Mouse (Mus musculus) CH12.LX (cell line): ENCODE results near the gene Bcar1. TPM values are rescaled to one million over a fixed set of nuclear protein-coding genes. Genes with fewer than 3 reads are reported as not detected.

Source experiments
- DNase-seq: peaks from one replicate; pipeline ENCODE4 v3.0.0-alpha.2; 2013; ENCODE audit errors: extremely low read depth
- H3K27ac ChIP-seq: 2 replicates; pipeline ENCODE4 v1.5.1; 2012; ENCODE audit warnings: low read depth, mild to moderate bottlenecking, control low read depth, moderate library complexity; ENCODE audit not compliant: insufficient read depth
- H3K27me3 ChIP-seq: replicated peaks from 2 replicates; pipeline ENCODE3; 2012; ENCODE audit warnings: inconsistent platforms
- H3K36me3 ChIP-seq, 2 experiments: replicated peaks in 1 of 2; 2 replicates each; pipeline versions ENCODE3 to v1.6.1; 2012; ENCODE audit warnings: inconsistent platforms in 1 of 2, low read length in 1 of 2, mild to moderate bottlenecking in 1 of 2, mixed read lengths in 1 of 2, moderate library complexity in 1 of 2; ENCODE audit not compliant: control insufficient read depth in 1 of 2, insufficient read depth in 1 of 2
- H3K4me1 ChIP-seq, 2 experiments: 2 replicates each; pipeline ENCODE4 v1.6.1; 2012; ENCODE audit warnings: inconsistent platforms in 1 of 2, moderate library complexity in 1 of 2; ENCODE audit not compliant: insufficient read depth in 2 of 2, control insufficient read depth in 1 of 2
- H3K4me2 ChIP-seq: 2 replicates; pipeline ENCODE4 v1.6.1; 2012; ENCODE audit warnings: low read depth, mild to moderate bottlenecking, control low read depth; ENCODE audit not compliant: poor library complexity, insufficient read depth, severe bottlenecking
- H3K4me3 ChIP-seq, 3 experiments: fragments of 150-350 bp in 1 of 3; sonication (generic) in 1 of 3; replicated peaks in 1 of 3; 2 replicates each; pipeline versions ENCODE3 to v1.5.1; 2011 to 2012; ENCODE audit warnings: low read depth in 2 of 3, low read length in 2 of 3, mild to moderate bottlenecking in 2 of 3, moderate library complexity in 2 of 3, control low read depth in 1 of 3, improper control_type of control experiment in 1 of 3, inconsistent platforms in 1 of 3, mixed read lengths in 1 of 3; ENCODE audit not compliant: poor library complexity in 1 of 3
- H3K79me2 ChIP-seq: replicated peaks from 2 replicates; pipeline ENCODE4 v1.6.1; 2012; ENCODE audit warnings: mild to moderate bottlenecking, moderate library complexity; ENCODE audit not compliant: control insufficient read depth, poor library complexity, insufficient read depth, severe bottlenecking; ENCODE audit errors: extremely low read depth
- H3K9ac ChIP-seq: 2 replicates; pipeline ENCODE4 v1.6.1; 2012; ENCODE audit warnings: low read depth, mild to moderate bottlenecking, control low read depth, moderate library complexity; ENCODE audit not compliant: insufficient read depth
- H3K9me3 ChIP-seq: replicated peaks from 2 replicates; pipeline ENCODE3; 2012; ENCODE audit warnings: low read length, inconsistent platforms, mixed read lengths
- BHLHE40 ChIP-seq: IDR thresholded peaks from 2 replicates; pipeline ENCODE4 v1.6.1; 2011; ENCODE audit warnings: mild to moderate bottlenecking, low read depth, low read length, improper control_type of control experiment
- CHD2 ChIP-seq: IDR thresholded peaks from 2 replicates; pipeline ENCODE4 v1.6.1; 2011; ENCODE audit warnings: low read length, improper control_type of control experiment
- E2F4 ChIP-seq: IDR thresholded peaks from 2 replicates; pipeline ENCODE4 v1.6.1; 2011; ENCODE audit warnings: low read depth, low read length, improper control_type of control experiment; ENCODE audit not compliant: insufficient replicate concordance
- EP300 ChIP-seq: IDR thresholded peaks from 2 replicates; pipeline ENCODE4 v1.6.1; 2011; ENCODE audit warnings: low read length, improper control_type of control experiment
- ETS1 ChIP-seq: conservative IDR thresholded peaks from 2 replicates; pipeline ENCODE4 v1.6.1; 2012; ENCODE audit warnings: low read depth, mild to moderate bottlenecking, inconsistent platforms, low read length, improper control_type of control experiment, moderate library complexity
- IRF4 ChIP-seq: IDR thresholded peaks from 2 replicates; pipeline ENCODE4 v1.6.1; 2014; ENCODE audit warnings: low read depth, mild to moderate bottlenecking, inconsistent platforms, low read length, improper control_type of control experiment
- JUN ChIP-seq: IDR thresholded peaks from 2 replicates; pipeline ENCODE4 v1.6.1; 2011; ENCODE audit warnings: low read depth, mild to moderate bottlenecking, low read length, improper control_type of control experiment, moderate library complexity; ENCODE audit not compliant: insufficient read depth
- MAFK ChIP-seq: IDR thresholded peaks from 2 replicates; pipeline ENCODE4 v1.6.1; 2011; ENCODE audit warnings: low read length, improper control_type of control experiment; ENCODE audit not compliant: insufficient replicate concordance
- NELFE ChIP-seq: IDR thresholded peaks from 2 replicates; pipeline ENCODE4 v1.6.1; 2011; ENCODE audit warnings: low read depth, low read length, improper control_type of control experiment
- NRF1 ChIP-seq: IDR thresholded peaks from 2 replicates; pipeline ENCODE4 v1.6.1; 2014; ENCODE audit warnings: low read depth, mild to moderate bottlenecking, inconsistent platforms, low read length, improper control_type of control experiment, moderate library complexity
- PAX5 ChIP-seq: IDR thresholded peaks from 2 replicates; pipeline ENCODE4 v1.6.1; 2012; ENCODE audit warnings: low read length, inconsistent platforms, mixed read lengths
- POLR2A ChIP-seq: IDR thresholded peaks from 2 replicates; pipeline ENCODE4 v1.6.1; 2011; ENCODE audit warnings: low read depth, mild to moderate bottlenecking, improper control_type of control experiment, low read length
- TBP ChIP-seq: conservative IDR thresholded peaks from 2 replicates; pipeline ENCODE4 v1.6.1; 2011; ENCODE audit warnings: low read depth, low read length, improper control_type of control experiment
- TCF12 ChIP-seq: IDR thresholded peaks from 2 replicates; pipeline ENCODE4 v1.6.1; 2014; ENCODE audit warnings: low read depth, mild to moderate bottlenecking, inconsistent platforms, low read length, improper control_type of control experiment
- USF1 ChIP-seq: IDR thresholded peaks from 2 replicates; pipeline ENCODE4 v1.6.1; 2014; ENCODE audit warnings: low read depth, mild to moderate bottlenecking, inconsistent platforms, low read length, improper control_type of control experiment
- ZC3H11A ChIP-seq: IDR thresholded peaks from 2 replicates; pipeline ENCODE4 v1.6.1; 2012; ENCODE audit warnings: low read depth, mild to moderate bottlenecking, inconsistent platforms, low read length, improper control_type of control experiment
- ZMIZ1 ChIP-seq: IDR thresholded peaks from 2 replicates; pipeline ENCODE4 v1.6.1; 2012; ENCODE audit warnings: low read depth, mild to moderate bottlenecking, inconsistent platforms, low read length, improper control_type of control experiment
- dilution Hi-C: fragments of 300-500 bp; cut with MboI; formaldehyde crosslinking; loops from 2 replicates; pipeline ENCODE4 v1.14.3; 2020; ENCODE audit warnings: low sequenced_read_pairs; ENCODE audit not compliant: extremely low pct_unique_long_range_greater_than_20kb, extremely low pct_ligation_motif_present
- in situ Hi-C: fragments of 300-500 bp; cut with MboI; formaldehyde crosslinking; loops from 3 replicates; pipeline ENCODE4 v1.14.3; 2019; ENCODE audit warnings: low sequenced_read_pairs, low pct_ligation_motif_present, low pct_unique_long_range_greater_than_20kb, mixed read lengths
- polyA plus RNA-seq: library from polyadenylated mRNA; unstranded; fragments of >175 nt; gene quantifications from 2 replicates; pipeline ENCODE4 v1.2.1, GENCODE M21; 2012; ENCODE audit warnings: low read depth; ENCODE audit not compliant: insufficient read length
- total RNA-seq, 2 experiments: library from RNA; depleted of rRNA; stranded (reverse); fragments of 300-350 nt in 1 of 2; fragments of >200 nt in 1 of 2; gene quantifications; 2 replicates each; pipeline ENCODE4 v1.2.3; 2012 to 2014

The Bcar1 gene
- total and polyA plus RNA-seq, 3 experiments = 0.97 to 2.1 (median 1.2) TPM

DNA sequence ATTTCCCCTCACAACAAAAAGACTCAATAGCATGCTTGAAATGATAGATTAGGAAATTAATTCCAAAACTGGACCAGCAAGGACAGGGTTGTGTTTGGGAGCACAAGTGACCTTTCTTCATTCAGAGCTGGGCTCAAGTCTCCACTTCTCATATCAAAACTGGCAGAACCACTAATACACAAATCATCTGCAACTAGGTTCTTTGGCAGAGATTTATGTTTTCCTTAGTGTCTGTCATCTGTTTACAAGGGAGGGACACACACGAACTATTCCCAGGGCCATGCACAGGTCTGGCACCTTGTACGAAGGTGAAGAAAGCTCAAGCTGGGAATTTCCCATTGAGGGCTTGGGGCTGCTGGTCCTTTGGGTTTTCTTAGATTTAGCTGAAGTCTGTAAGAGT lies 38.6 kb upstream of the Bcar1 start:
- Histone ChIP-seq H3K4me2 (no peak overlapping the region), H3K36me3 (peaks cover 16 to 79% of the 10 kb centered on the region in 2 experiments), H3K27me3 (no peaks in the 10 kb centered on the region), H3K4me3 (no peak overlapping the region), H3K4me1 (peaks cover 3 to 29% of the 10 kb centered on the region in 2 experiments; a peak in 3 of 4 replicates), H3K27ac (no peak overlapping the region), H3K9ac (no peak overlapping the region), H3K79me2 (no peaks in the 10 kb centered on the region), H3K9me3 (no peaks in the 10 kb centered on the region)
- TF ChIP-seq POLR2A = no peak
- TF ChIP-seq ZMIZ1 = no peak
- TF ChIP-seq PAX5 = no peak
- no peak for TF ChIP-seq NELFE
- TF ChIP-seq MAFK = no peak
- TF ChIP-seq USF1 = no peak
- TF ChIP-seq EP300 = no peak
- TF ChIP-seq IRF4 = no peak
- TF ChIP-seq ETS1 = no peak
- no peak for TF ChIP-seq E2F4
- TF ChIP-seq BHLHE40 = no peak
- no peak for TF ChIP-seq TBP
- TF ChIP-seq JUN = no peak
- no peak for TF ChIP-seq NRF1
- TF ChIP-seq ZC3H11A = no peak
- dilution Hi-C loops = no loop called here
- DNase-seq = no peak
- in situ Hi-C loops = no loop called here

DNA sequence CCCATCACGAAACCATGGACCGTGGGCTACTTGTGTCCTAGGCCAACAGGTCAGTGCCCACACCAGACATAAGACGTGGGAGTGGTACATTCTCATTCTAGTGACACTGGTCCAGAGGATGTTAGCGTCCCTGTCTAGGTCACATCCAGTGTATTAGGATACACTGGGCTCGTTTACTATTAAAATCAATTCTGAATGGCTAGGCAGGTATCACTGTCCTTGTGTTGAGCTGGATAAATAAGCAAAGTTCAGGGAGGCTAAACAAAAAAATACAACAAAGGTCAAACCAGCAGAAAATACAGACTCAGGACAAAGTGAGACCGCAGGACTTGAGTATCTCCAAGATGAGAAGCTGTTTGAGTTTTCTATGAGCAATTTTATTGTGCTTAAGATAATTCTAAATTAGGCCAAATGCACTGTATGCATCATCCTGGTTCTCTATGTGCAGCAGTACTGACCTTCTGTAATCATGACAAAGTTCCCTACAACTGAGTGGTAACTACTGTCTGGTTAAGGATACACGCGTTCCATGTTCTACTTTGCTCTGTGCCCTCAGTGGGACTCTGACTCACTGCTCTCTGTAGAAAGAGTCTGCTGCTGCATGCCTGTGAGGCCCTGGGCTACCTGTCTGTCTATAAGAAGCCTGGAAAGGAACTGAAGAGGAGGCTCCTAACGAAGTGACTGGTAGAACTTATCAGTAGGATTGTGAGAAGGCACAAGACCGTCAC lies 37.3 kb upstream of the Bcar1 start:
- TF ChIP-seq ZC3H11A = no peak
- TF ChIP-seq TCF12 = no peak
- TF ChIP-seq ZMIZ1 = no peak
- no peak for TF ChIP-seq E2F4
- TF ChIP-seq CHD2 = no peak
- in situ Hi-C loops = no loop called here

More for the DNA sequence above, 37.3 kb upstream of the Bcar1 start:
- Histone ChIP-seq H3K36me3 (peaks cover 15 to 77% of the 10 kb centered on the region in 2 experiments), H3K79me2 (no peaks in the 10 kb centered on the region), H3K27ac (no peak overlapping the region), H3K9ac (no peak overlapping the region), H3K4me2 (no peak overlapping the region), H3K27me3 (no peaks in the 10 kb centered on the region), H3K9me3 (no peaks in the 10 kb centered on the region), H3K4me3 (no peak overlapping the region), H3K4me1 (peaks cover 3 to 21% of the 10 kb centered on the region in 2 experiments; a peak in 3 of 4 replicates)
- dilution Hi-C loops = no loop called here
- no peak for DNase-seq
